Mouse (Mus musculus) heart, embryonic 14.5 days (tissue): Measurements from ENCODE around the gene Tnfsf10. TPM values are rescaled to one million over a fixed set of nuclear protein-coding genes. Genes with fewer than 3 reads are reported as not detected.
"Not testable (repeated sequence)": the region's sequence is repeated elsewhere in the genome, so short reads cannot be mapped to it uniquely, and the experiment has no call there.

Experiments
- ATAC-seq: fragments of 200-750 bp; cut with Nextera tagmentation; 2 replicates; pipeline ENCODE4 v1.8.0; 2017; ENCODE audit warnings: low read depth, moderate TSS enrichment; ENCODE audit not compliant: insufficient number of reproducible peaks, insufficient read depth, low FRiP score
- H3K27ac ChIP-seq, 2 experiments: fragments of 200-500 bp in 1 of 2; fragments of 300-500 bp in 1 of 2; sonication (generic) in 1 of 2; replicated peaks in 1 of 2; 2 replicates each; pipeline ENCODE4 v1.5.1; 2012 to 2014; ENCODE audit warnings: low read depth in 2 of 2, low read length in 2 of 2, control low read depth in 1 of 2, mild to moderate bottlenecking in 1 of 2, mixed read lengths in 1 of 2; ENCODE audit not compliant: control insufficient read depth in 1 of 2, insufficient read depth in 1 of 2
- H3K27me3 ChIP-seq: fragments of 300-500 bp; sonication (generic); 2 replicates; pipeline ENCODE4 v1.6.1; 2014; ENCODE audit warnings: mild to moderate bottlenecking, low read length, control low read depth; ENCODE audit not compliant: control insufficient read depth, insufficient read depth
- H3K36me3 ChIP-seq: fragments of 300-500 bp; sonication (generic); 2 replicates; pipeline ENCODE4 v1.6.1; 2014; ENCODE audit warnings: mild to moderate bottlenecking, control low read depth, low read length, mixed read lengths; ENCODE audit not compliant: control insufficient read depth, insufficient read depth
- H3K4me1 ChIP-seq, 2 experiments: fragments of 200-500 bp in 1 of 2; fragments of 300-500 bp in 1 of 2; sonication (generic) in 1 of 2; 2 replicates each; pipeline ENCODE4 v1.6.1; 2012 to 2014; ENCODE audit warnings: low read length in 2 of 2, control low read depth in 1 of 2, mixed read lengths in 1 of 2; ENCODE audit not compliant: control insufficient read depth in 2 of 2, insufficient read depth in 2 of 2
- H3K4me2 ChIP-seq: fragments of 300-500 bp; sonication (generic); 2 replicates; pipeline ENCODE4 v1.6.1; 2014; ENCODE audit warnings: mild to moderate bottlenecking, low read length
- H3K4me3 ChIP-seq, 2 experiments: fragments of 200-500 bp in 1 of 2; fragments of 300-500 bp in 1 of 2; sonication (generic) in 1 of 2; 2 replicates each; pipeline ENCODE4 v1.5.1; 2012 to 2014; ENCODE audit warnings: low read length in 2 of 2, mild to moderate bottlenecking in 2 of 2, control low read depth in 1 of 2, low read depth in 1 of 2, moderate library complexity in 1 of 2; ENCODE audit not compliant: control insufficient read depth in 1 of 2, insufficient read depth in 1 of 2
- H3K9ac ChIP-seq: fragments of 300-500 bp; sonication (generic); 2 replicates; pipeline ENCODE4 v1.6.1; 2014; ENCODE audit warnings: mild to moderate bottlenecking, low read length
- H3K9me3 ChIP-seq: fragments of 300-500 bp; sonication (generic); 2 replicates; pipeline ENCODE4 v1.6.1; 2016; ENCODE audit warnings: low read length, control low read depth; ENCODE audit not compliant: control insufficient read depth
- WGBS: fragments of 180-500 bp; shearing (Covaris S2); extraction: QIAGEN DNeasy Blood & Tissue Kit; methylation state at CpG from one replicate; pipeline ENCODE4 v1.1.7; 2014; 5-methylcytosine and 5-hydroxymethylcytosine counted together
- polyA plus RNA-seq: library from polyadenylated mRNA; unstranded; fragments of >200 nt; fragmentation: Nextera tagmentation; extraction: Ambion mirVana; gene quantifications from 2 replicates; pipeline ENCODE4 v1.2.1, GENCODE M21; 2014

Gene Tnfsf10
- polyA plus RNA-seq, 1 experiment from 2014 or later = 0.23 TPM

DNA sequence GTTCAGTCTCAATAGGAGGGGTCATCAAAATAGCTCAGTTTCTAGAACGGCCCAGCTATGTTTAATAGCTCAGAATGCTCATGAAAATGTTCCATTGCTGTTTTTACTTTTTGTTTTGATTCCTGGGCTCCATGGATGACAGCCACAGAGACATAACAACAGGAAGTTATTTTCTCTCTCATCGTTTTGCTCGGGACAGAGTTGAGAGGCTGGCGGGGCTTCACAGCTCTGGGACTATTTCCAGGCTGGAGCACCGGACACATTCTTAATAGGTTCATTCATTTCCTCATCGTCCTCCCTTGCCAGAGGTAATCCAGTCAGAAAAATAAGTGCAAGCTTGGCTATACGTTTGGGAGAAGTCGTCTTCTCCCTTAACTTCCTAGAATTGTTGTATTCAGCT, 27.9 kb upstream of the Tnfsf10 start:
- Histone ChIP-seq H3K9ac (no peak overlapping the region), H3K4me2 (no peak overlapping the region), H3K27ac (no peak overlapping the region; a peak in 1 of 4 replicates), H3K36me3 (no peaks in the 10 kb centered on the region), H3K4me3 (no peak overlapping the region), H3K27me3 (no peaks in the 10 kb centered on the region), H3K4me1 (no peaks in the 10 kb centered on the region; a peak in 1 of 4 replicates), H3K9me3 (no peaks in the 10 kb centered on the region)
- WGBS = 33% methylated on average over 8 of the region's 8 CpGs
- ATAC-seq = no peak

DNA sequence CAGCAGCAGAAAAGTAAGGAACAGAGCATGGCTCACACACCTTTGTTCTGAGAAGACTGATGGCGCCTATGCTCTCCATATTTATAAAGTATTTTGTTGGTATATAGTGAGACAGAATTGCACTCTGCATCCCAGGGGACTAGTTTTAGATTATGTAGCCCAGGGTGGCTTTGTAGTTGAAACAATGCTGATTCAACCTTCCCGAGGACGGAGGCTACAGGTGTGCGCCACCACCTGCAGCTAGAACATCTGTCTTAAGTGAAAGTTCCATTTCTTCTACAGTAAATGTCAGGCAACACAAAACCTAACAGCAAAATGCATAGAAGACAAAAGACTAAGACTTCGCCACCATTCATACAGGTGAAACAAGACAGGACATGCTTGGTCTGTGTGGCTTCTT, 26.5 kb upstream of the Tnfsf10 start:
- no peak overlapping the region for H3K4me2 ChIP-seq
- no peaks in the 10 kb centered on the region; a peak in 1 of 4 replicates for H3K4me1 ChIP-seq
- no peak overlapping the region for H3K27ac ChIP-seq
- no peaks in the 10 kb centered on the region for H3K9me3 ChIP-seq
- no peaks in the 10 kb centered on the region for H3K27me3 ChIP-seq
- no peak overlapping the region for H3K4me3 ChIP-seq
- no peaks in the 10 kb centered on the region for H3K36me3 ChIP-seq
- 80% methylated on average over 5 of the region's 5 CpGs for WGBS
- H3K9ac ChIP-seq = no peak overlapping the region
- ATAC-seq = no peak

DNA sequence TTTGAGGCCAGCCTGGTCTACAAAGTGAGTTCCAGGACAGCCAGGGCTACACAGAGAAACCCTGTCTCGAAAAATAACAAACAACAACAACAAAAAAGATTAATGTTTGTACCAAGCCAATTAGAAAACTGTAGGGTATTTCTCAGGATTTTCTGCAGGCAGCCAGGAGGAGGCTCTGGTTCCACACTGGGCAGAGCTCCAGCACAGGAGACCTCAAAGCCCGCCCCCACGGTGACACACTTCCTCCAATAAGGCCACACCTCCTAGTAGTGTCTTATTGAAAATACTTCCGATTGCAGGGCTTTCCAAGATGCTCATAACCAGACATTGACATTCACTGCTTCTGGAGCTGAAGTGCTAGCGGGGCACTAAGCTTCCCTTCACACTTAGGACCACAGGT, 25.9 kb upstream of the Tnfsf10 start:
- H3K27me3 ChIP-seq, ATAC-seq, H3K4me2 ChIP-seq, H3K27ac ChIP-seq, H3K36me3 ChIP-seq, H3K4me3 ChIP-seq, H3K4me1 ChIP-seq, H3K9me3 ChIP-seq, H3K9ac ChIP-seq: not testable (repeated sequence)
- 83% methylated on average over 5 of the region's 5 CpGs for WGBS

DNA sequence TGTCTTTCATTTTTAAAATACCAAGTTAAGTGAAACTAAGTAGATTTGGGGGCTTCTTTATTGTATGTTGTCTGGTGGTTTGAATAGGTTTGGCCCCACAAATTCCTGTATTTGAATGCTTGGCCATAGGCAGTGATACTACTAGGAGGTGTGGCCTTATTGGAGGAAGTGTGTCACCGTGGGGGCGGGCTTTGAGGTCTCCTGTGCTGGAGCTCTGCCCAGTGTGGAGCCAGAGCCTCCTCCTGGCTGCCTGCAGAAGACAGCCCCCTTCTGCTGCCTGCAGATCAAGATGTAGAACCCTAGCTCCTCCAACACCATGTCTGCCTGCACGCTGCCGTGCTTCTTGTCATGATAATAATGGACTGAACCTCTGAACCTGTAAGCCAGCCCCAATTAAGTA, 25.4 kb upstream of the Tnfsf10 start:
- 81% methylated on average over 4 of the region's 4 CpGs for WGBS
- H3K9ac ChIP-seq, H3K27me3 ChIP-seq, ATAC-seq, H3K36me3 ChIP-seq, H3K9me3 ChIP-seq, H3K27ac ChIP-seq, H3K4me1 ChIP-seq, H3K4me3 ChIP-seq, H3K4me2 ChIP-seq: not testable (repeated sequence)

DNA sequence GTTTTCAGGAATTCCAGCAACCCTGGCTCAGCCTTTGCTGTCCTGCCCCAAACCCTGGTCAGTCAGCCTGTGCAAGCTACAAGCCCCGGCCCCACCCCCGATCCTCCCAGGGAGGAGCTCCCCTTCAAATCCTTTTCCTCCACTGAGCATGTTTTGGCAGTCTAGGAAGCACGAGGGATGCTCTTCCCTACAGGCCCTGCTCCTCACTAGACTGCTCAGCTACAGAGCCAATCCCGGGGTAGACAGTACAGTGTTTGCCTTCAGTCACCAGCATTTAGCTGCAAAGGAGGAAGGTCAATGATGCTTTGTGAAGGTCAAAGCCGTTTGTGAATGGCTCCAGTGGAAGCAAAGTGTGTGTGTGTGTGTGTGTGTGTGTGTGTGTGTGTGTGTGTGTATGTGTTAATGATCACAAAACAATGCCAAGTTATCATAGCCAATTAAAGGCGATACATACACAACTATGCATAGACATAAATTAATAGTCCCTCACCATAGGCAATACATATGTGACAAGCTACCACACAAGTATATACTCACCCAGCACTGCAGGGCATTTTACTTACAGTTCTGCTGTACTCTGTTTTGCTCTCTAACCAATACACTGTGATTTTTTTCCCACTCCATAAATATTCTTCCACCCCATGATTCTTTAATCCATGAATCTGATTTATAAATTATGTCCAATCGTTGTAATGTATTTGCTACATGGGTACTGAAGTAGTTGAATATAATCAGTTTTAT, 23.0 kb upstream of the Tnfsf10 start:
- H3K27me3 ChIP-seq = no peaks in the 10 kb centered on the region
- H3K27ac ChIP-seq = no peak overlapping the region
- H3K36me3 ChIP-seq = no peaks in the 10 kb centered on the region
- no peak for ATAC-seq
- no peak overlapping the region for H3K4me3 ChIP-seq
- no peaks in the 10 kb centered on the region for H3K9me3 ChIP-seq
- H3K4me1 ChIP-seq = no peaks in the 10 kb centered on the region; a peak in 1 of 4 replicates
- H3K9ac ChIP-seq = no peak overlapping the region
- H3K4me2 ChIP-seq = no peak overlapping the region
- WGBS = 59% methylated on average over 7 of the region's 7 CpGs

DNA sequence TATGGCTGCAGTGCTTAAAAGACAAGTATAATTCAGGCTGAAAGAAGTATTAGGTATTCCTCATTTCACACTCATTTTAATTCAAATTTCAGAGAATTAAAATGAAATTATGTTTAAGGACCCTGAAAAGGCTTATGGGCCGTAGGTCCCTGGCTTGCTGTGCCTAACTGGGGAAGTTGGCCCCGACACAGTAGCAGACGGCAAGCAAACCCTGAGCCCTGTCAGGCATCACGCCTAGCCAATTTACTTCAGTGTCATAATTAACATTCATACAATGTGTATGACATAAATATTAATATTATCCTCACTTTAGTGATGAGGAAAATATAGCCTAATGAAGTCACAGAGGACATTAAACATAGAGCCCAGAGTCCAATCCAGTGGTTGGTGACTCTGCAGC, 16.4 kb upstream of the Tnfsf10 start:
- H3K4me3 ChIP-seq = no peak overlapping the region
- no peaks in the 10 kb centered on the region for H3K36me3 ChIP-seq
- no peaks in the 10 kb centered on the region for H3K9me3 ChIP-seq
- no peak overlapping the region for H3K4me2 ChIP-seq
- WGBS = 90% methylated on average over 4 of the region's 4 CpGs
- no peak for ATAC-seq
- no peaks in the 10 kb centered on the region for H3K4me1 ChIP-seq
- H3K9ac ChIP-seq = no peak overlapping the region
- no peaks in the 10 kb centered on the region for H3K27me3 ChIP-seq
- no peak overlapping the region for H3K27ac ChIP-seq

DNA sequence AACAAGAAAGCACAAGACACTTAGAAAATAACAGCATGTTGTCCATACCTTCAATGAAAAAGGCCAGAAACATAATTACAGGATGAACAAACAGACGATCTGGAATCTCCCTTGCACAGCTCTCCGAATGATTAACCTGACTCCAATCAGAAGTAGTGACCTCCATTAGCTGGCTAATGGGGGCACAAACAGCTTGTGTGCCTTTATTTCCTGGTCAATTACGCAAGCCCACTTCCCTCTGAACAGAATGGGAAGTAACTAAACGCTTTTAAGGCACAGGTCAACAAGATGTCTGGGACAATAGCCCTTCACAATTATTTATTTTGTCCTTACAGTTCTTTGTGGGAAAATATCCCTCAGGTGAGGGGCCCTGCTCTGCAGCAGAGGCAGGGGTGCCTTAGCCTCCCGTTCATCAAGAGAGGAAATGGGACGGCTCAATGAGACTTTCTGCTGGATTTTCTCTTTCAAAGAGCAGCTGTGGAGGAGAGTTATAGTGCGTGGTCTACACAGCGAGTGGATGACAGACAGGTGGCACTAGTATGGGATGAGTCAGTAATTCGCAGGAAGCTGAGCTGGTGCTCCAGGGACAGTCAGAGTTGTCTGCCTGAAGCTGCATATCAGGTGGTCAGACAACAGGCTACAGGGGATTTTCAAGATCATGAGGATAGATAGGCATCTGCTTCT, 14.3 kb upstream of the Tnfsf10 start:
- H3K4me1 ChIP-seq = no peaks in the 10 kb centered on the region
- H3K4me3 ChIP-seq = no peak overlapping the region
- no peak overlapping the region for H3K9ac ChIP-seq
- H3K27ac ChIP-seq = no peak overlapping the region
- no peaks in the 10 kb centered on the region for H3K36me3 ChIP-seq
- 73% methylated on average over 9 of the region's 9 CpGs for WGBS
- ATAC-seq = no peak
- no peaks in the 10 kb centered on the region for H3K27me3 ChIP-seq
- H3K4me2 ChIP-seq = no peak overlapping the region
- H3K9me3 ChIP-seq = no peaks in the 10 kb centered on the region
